Mouse (Mus musculus) ES-Bruce4 (cell line): Measurements from ENCODE around the gene Arl4c.
"Not testable (repeated sequence)": the region's sequence is repeated elsewhere in the genome, so short reads cannot be mapped to it uniquely, and the experiment has no call there.

ENCODE experiments used
- CTCF ChIP-seq: IDR thresholded peaks from one replicate; pipeline ENCODE4 v1.8.1; 2011; ENCODE audit warnings: low read depth, low read length
- EP300 ChIP-seq: IDR thresholded peaks from 2 replicates; pipeline ENCODE4 v1.6.1; 2011; ENCODE audit warnings: low read depth, low read length; ENCODE audit not compliant: insufficient read depth
- POLR2A ChIP-seq: IDR thresholded peaks from one replicate; pipeline ENCODE4 v1.8.1; 2011; ENCODE audit warnings: low read length; ENCODE audit not compliant: insufficient read depth

DNA sequence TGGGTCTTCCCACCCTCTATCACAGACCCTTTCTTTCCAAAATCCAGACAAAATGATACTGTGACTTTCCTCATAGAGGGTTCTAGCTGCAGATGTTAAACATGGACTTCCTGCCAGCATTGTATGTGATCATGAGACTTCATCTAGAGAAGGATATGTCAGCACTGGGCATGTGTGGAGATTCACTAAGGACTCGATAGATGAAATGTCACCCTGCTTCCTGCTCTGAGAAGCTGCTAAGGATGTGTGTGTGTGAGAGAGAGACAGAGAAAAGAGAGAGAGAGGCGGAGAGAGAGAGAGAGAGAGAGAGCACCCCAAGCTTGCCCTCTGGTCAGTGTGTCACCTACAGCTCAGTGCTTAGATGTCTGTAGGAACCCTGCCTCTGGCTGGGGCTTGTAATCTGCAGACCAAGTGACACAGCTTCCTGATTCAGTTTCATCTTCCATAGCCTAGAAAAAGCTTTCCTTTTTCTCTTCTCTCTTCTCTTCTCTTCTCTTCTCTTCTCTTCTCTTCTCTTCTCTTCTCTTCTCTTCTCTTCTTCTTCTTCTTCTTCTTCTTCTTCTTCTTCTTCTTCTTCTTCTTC, 65.4 kb downstream of the Arl4c start:
- TF ChIP-seq CTCF, POLR2A, EP300: not testable (repeated sequence)
